Mouse (Mus musculus) neural tube, embryonic 12.5 days (tissue): ENCODE measurements at regions not wholly inside any gene's neighbourhood (a gene's known extent, or its start where the extent isn't known, plus 50 kb on each side); places are given as distances from the start of the nearest gene placed in this dataset.

Experiments
- ATAC-seq: fragments of 200-750 bp; cut with Nextera tagmentation; 2 replicates; pipeline ENCODE4 v1.8.0; 2017; ENCODE audit warnings: low read depth, mild to moderate bottlenecking, moderate TSS enrichment, moderate library complexity; ENCODE audit not compliant: low FRiP score
- H3K27ac ChIP-seq: fragments of 300-500 bp; sonication (generic); 2 replicates; pipeline ENCODE4 v1.5.1; 2016
- H3K27me3 ChIP-seq: fragments of 300-500 bp; sonication (generic); replicated peaks from 2 replicates; pipeline ENCODE4 v1.6.1; 2016; ENCODE audit warnings: mild to moderate bottlenecking
- H3K36me3 ChIP-seq: fragments of 300-500 bp; sonication (generic); 2 replicates; pipeline ENCODE4 v1.6.1; 2016; ENCODE audit warnings: mild to moderate bottlenecking
- H3K4me1 ChIP-seq: fragments of 300-500 bp; sonication (generic); 2 replicates; pipeline ENCODE4 v1.6.1; 2016
- H3K4me2 ChIP-seq: fragments of 300-500 bp; sonication (generic); replicated peaks from 2 replicates; pipeline ENCODE4 v1.6.1; 2016; ENCODE audit warnings: mild to moderate bottlenecking
- H3K4me3 ChIP-seq: fragments of 300-500 bp; sonication (generic); 2 replicates; pipeline ENCODE4 v1.5.1; 2016
- H3K9ac ChIP-seq: fragments of 300-500 bp; sonication (generic); 2 replicates; pipeline ENCODE4 v1.6.1; 2016; ENCODE audit warnings: mild to moderate bottlenecking
- H3K9me3 ChIP-seq: fragments of 300-500 bp; sonication (generic); 2 replicates; pipeline ENCODE4 v1.6.1; 2016; ENCODE audit warnings: mild to moderate bottlenecking
- WGBS: fragments of 180-500 bp; shearing (Covaris S2); methylation state at CpG from one replicate; pipeline ENCODE4 v1.1.7; 2016; 5-methylcytosine and 5-hydroxymethylcytosine counted together

DNA sequence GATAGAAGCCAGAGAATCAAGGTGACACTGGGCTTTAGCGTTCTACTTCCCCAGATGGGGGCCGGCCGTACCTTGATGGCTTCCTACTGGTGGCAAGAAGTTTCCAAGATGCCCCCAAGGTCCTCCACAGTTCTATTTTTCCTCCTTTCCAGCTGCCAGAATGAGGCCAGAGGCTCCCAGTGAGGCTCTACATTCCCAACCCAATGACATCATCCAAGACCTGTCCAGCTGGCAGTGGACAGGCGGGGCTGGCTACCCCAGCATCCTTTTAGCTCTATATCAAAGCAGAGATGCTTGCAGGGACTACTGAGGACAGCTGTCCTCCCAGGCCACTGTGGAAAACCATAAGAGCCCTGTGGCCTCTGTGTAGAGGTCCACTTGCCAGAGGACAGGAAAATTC lies 53.8 kb upstream of the Stx16 start:
- Histone ChIP-seq H3K27me3 (no peaks in the 10 kb centered on the region), H3K9me3 (no peaks in the 10 kb centered on the region), H3K4me1 (0 out of 2 replicates have a peak, but pooled peaks cover 7% of the 10 kb centered on the region), H3K36me3 (no peaks in the 10 kb centered on the region), H3K4me2 (no peak overlapping the region), H3K4me3 (no peak overlapping the region), H3K9ac (no peak overlapping the region), H3K27ac (no peak overlapping the region)
- ATAC-seq, result no peak
- 92% methylated on average over 4 of the region's 4 CpGs for WGBS

- no peak overlapping the region for H3K4me2 ChIP-seq
- peak; percentile 63 for ATAC-seq
- WGBS, result 73% methylated on average over 11 of the region's 11 CpGs
- no peaks in the 10 kb centered on the region for H3K27me3 ChIP-seq
- no peaks in the 10 kb centered on the region for H3K36me3 ChIP-seq
- H3K9ac ChIP-seq, result no peak overlapping the region
- no peak overlapping the region for H3K4me3 ChIP-seq
- H3K9me3 ChIP-seq, result no peaks in the 10 kb centered on the region
- no peak overlapping the region for H3K27ac ChIP-seq
- 0 out of 2 replicates have a peak, but pooled peaks cover 7% of the 10 kb centered on the region for H3K4me1 ChIP-seq
Measured at GRCm38 (mm10) chr2:174025181-174025870, 50.8 kb upstream of the Stx16 start.
